Mouse (Mus musculus): ENCODE measurements around the gene Ninj1.
A peak's percentile ranks its signal among the peaks of the same experiment; 100 is the strongest.

The Ninj1 gene

DNA sequence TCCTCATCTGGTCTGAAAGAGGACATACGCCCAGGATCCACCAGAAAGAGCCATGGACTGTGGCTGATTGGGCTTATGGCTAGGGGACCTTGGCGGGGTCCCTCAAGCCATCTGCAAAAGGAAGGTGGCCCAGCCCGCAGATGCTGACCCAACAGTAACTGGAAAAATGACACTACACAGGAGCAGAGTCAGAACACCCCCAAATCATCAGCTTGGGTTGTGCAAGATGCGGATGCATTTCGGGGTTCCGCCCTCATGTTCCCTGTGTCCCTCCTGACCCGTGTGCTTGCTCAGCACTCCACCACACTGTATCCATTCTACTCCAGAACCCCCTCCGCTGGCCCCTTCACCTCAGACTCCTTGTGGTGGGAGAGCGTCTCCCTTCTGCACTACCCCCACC lies 11.4 kb downstream of the Ninj1 start:
- DNase-seq, result no peak

DNA sequence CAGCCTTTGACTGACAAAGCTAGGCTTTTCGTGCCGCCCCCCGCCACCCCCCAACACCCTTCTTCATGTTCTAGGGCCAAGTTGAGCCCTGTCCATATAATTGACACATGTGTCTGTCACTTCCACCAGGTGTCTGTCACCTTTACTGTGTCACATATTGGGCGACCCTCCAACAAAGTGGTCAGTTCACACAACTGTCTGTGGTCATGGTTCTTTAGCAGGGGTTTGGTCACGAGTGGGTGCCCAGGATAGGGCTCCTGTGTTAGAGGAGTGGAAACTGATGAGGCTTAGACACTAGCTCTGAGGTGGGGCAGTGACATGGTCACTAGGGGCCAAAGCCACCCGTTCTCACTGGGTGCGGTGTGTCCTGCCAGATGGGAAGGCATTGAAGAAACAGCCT lies 12.6 kb downstream of the Ninj1 start:
- DNase-seq, result no peak

DNA sequence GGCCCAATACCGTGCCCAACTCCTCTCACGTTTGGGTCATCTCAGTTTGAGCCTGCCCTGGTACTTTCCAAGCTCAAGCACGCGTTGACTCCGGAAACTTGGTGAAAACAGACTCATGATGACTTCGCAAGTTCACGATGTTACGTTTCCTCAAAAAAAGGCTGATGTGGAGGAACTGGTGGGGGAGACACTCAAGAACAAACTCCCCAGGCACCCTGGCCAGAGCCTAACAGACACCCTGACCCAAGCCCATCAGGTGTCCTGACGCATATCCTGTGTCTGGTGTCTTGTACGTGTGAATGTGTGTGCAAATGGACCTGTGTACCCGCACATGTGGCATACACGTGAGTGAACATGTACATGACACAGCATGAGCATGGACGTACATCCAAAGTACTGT lies 13.4 kb downstream of the Ninj1 start:
- no peak for DNase-seq

DNA sequence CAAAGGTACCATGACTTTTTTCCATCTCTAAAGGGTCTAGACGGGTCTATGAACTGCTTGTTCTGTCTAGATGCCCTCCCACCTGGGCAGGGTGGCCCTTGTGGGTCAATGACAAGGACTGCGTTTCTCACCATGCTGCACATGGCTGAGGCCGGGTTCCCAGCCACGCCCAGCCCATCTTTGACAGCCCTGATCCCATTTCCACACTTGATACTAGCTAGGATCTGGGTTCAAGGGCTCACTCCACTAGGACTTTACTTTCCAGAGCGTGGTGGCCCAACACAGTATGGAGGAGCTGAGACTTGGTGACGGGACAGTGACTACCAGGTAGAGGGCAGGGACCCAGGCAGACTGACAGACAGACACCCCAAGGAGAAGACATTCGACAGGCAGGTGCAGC lies 15.3 kb downstream of the Ninj1 start:
- DNase-seq, result no peak

DNA sequence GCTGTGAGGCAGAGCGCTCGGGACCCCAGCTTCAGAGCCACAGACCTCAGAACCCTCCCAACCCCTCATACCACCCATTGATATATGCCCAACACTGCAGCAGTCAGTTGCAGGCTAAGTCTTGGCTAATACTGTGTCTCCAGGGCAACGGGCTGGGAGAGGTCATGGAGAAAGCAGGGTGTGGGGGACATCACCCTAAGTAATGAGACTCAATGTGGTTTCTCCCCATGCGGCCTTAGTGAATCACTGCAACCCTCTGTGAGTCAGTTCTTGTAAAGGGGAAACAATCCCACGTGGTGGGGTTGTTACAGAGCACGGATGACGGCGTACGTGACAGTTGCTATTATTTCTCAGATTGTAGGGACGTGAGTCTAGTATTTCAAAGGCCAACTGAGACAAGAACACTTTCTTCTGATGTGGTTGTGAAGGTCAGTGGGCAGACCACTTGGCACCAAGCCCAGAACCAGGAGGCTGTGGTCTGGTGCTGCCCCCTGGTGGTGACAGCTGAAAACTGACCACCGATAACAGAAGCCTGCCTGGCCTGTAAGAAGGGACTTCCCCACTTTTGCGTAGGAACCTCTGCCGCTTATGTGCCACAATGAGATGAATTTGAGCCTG lies 18.2 kb downstream of the Ninj1 start:
- peak; percentile 91 to 95 for DNase-seq

DNA sequence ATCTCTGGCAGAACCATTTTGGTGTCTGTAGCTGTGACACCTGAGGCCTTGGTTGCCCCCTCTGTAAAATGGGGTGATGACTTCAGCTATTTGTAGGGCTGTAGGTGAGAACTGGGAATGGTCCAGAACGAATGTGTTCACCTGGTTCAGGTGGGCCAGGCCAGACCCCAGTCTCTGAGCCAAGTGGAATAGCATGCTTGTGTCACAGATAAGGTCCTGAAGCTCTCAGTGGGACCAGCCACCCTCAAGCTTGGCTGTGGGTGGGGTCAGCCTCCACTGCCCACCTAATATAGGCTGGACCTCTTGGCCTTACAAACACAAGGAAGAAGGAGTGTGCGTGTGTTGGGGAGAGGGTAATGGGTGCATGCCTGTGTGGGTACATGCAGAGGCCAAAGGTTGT lies 19.1 kb downstream of the Ninj1 start:
- no peak for DNase-seq

DNA sequence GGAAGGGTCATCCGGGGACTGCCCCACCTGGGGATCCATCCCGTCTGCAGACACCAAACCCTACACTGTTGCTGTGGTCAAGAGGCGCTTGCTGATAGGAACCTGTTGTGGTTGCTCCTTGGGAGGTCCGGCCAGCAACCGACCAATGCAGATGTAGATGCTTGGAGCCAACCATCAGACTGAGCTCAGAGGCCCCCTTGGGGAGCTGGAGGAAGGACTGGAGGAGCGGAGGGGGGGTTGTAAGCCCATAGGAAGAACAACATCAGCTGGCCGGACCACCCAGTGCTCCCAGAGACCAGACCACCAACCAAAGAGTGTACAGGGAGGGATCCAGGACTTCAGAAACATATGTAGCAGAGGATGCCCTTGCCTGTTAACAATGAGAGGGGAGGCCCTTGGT lies 22.0 kb downstream of the Ninj1 start:
- no peak for DNase-seq

DNA sequence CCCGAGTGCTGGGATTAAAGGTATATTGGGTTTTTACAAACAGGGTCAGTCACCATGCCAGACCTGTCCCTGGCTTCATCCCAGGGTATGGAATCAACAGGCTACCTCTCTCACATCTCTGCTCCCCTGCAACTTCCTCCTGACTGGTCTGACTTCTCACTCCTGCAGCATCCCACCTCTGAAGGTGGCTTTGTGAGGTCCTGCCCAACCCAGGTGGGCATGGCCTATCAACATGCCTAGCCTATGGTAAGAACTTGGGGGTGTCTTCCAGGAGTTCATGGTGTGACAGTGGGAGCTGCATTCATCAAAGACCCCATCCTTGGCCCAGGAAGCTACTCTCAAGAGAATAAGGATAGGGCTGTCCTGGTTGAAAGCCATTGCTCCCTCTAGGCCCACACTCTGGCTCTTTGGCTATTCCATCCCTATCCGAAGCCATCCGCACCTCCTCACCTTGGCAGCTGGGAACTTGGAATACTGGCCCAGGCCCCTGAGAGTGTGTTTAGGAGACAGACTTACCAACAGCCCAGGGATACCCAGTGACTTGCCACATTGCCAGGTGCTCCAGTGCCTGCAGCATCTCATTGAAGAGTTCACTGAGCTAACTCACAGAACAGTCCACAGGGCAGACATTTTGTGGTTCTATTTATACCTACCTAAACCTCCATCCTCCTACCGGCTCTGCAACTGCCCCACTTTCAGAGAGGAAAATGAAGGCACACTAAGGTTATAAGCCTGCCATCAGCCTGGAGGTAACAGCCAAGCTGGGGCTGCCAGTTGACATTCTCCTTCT lies 25.6 kb downstream of the Ninj1 start:
- DNase-seq, result peak; percentile 42

DNA sequence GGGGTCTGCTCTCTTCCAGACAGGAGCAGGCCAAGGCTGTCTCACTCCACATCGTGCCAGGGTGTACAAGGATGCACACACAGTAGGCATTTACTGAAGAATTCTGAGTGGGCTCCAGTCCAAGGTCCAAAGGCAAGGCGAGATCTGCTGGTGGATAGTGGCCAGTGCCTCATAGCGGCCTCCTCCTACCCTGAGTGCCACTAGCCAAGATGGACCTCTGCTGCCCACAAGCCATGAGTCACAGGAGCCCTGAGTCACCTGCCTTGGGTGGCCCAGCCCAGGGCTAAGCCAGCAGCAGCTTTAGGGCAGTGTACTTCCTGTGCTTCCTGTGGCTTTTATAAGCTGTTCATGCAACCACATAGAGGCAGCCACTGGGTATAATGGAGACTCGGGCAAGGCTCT lies 26.2 kb downstream of the Ninj1 start:
- DNase-seq, result peak; percentile 76 to 80

DNA sequence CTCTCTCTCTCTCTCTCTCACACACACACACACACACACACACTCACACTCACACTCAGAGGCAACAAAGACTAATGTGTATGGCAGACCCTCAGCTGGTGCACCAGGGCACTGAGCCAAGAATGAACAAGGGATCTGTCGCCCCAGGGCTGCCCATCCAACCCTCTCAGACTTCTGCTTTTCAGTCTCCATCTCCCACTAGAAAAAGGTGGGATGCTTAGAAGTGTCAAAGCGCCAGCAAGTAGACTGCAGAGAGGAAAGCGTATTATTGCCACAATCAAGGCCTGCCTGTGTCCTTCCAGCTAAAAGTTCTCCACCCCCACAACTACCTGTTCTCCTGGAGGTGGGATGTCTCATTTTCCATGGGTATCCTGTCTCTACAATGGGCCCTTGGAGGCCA lies 27.2 kb downstream of the Ninj1 start:
- DNase-seq, result peak; percentile 62 to 67

DNA sequence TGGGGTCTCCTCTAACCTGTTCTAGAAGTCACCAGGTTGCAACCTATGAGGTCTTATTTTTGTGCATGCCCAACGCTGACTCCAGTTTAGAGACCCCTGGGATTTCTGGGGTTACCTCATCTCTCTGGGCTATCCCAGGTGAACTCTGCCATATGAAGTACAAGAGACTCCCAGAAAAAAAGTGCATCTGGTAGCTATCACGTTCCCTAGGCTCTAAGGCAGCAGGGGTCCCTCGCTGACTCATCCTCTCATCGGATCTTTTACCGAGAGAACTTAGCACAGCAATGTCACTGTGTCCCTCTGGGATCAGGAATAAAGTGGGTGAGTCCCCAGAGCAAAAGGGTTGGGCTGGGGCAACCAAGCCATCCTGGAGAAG lies 27.8 kb downstream of the Ninj1 start:
- peak; percentile 37 to 50 for DNase-seq

DNA sequence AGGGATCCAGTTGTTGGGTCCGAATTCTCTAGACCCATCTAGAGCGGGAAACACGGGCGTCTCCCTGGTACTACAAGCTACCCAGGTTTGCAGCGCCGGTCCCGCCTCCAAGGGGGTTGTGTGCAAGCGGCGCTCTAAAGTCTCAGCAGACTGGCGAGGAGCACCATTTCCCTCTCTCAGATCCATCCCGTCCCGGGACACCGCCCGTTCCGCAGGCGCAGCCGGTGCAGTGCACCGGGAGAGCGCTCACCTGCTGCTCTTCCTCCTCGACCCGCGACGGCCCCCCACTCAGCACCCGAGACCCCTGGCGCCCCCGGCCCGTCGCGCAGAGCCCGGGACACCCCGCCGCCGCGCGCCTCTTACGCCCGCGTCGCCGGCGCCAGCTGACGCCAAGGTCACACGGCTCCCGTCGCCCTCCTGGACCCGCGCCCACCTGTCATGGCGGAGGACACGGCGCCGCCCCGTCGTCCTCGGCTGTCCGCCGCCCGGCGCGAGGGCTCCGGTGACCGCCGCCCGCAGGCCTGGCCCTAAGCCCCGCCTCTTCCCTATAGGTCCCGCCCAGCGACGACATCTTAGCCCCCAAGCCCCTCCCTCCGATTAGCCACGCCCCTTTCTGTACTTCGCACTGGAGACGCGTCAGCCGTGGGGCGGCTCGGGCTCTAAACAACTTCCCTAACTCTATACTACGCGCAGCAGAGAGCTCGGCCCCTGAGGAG lies 28.4 kb downstream of the Ninj1 start, which contains the start of gene Card19:
TSS of gene Card19 (minus strand) at position 534 of the 716 bp plus-strand sequence.
- peak; percentile 93 to 95 for DNase-seq

DNA sequence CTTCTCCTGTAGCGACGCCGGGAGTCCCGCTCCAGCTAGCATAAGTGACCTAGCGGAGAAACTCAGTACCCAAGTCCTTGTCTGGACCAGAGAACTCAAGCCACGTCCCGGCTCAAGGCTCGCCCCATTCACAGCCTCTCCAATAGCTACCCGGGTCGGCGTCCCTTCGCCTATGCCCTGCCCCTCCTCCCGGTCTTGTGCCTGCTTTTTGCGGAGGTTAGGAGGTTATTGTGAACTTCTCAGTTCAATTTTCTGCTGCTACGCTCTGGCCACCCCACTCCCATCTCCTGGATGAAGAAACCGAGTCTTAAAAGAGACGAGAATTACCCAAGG lies 28.9 kb downstream of the Ninj1 start:
- DNase-seq, result no peak

DNA sequence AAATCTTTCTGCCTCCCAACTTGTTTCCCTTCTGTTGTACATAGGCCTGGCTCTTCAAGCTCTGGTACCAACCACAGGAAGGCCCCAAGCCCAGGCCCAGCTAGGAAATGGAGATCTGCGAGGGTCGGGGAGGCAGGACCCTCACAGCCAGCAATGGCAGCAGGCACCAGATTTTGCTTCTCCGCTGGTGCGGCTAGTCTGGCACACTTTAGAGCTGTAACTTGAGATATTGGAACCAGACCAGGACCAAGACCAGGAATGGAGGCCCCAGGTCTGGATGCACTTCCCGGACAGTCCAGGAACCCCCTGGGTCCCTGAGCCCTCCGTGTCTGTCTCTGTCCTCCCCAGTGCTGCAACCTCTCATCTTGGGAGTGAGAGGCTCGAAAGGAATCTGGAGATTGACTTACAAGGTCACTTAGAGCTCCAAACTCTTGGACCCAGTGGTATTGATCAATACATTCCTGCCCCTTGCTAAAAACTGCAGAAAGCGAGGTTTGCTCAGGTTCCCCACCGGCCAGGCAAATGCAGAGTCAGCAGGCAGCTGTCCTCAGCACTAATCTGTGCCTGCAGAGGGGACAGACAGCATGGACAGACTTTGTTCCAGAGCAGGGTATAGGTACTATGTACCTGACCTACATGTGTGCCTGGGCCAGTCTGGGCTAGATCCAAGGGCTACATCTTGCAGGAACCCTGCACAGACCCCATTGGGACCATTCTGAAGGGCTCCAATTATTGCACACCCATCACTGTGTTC lies 29.7 kb downstream of the Ninj1 start:
- no peak for DNase-seq

DNA sequence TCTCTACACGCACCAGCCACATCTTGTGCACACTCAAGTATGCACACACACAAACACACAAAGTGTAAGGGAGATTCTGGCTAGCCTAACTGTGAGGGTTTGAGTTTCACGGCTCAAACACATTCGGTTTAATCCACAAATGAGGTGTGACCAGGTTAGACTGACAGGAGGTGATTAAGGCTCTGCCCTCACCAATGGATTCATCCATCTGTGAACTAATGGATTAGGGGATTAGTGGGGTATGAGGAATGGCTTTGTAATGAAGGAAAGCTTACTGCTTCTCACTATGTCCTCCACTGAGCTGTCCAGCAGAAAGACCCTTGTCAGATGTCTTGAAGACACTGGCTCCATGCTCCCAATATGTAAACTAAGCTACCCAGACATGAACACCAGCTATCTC lies 31.4 kb downstream of the Ninj1 start:
- no peak for DNase-seq

DNA sequence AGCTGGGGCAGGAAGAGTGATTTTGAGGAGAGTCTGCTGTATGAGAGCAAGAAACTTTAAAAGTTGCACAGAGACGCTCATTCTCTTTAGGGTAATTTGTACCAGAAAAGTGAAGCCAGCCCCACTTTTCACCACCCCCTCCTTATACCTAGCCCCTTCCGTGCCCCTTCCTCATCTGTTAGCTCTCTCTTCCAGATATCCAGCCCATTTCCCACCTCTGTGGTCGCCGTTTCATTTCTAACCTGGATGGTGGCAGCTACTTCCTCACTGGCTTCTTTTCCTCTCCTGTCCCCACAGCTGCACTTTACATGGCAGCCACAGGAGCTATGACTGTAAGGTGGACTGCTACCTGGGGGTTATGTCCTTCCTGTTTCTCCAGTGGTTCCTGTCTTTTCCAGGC lies 32.1 kb downstream of the Ninj1 start:
- no peak for DNase-seq

DNA sequence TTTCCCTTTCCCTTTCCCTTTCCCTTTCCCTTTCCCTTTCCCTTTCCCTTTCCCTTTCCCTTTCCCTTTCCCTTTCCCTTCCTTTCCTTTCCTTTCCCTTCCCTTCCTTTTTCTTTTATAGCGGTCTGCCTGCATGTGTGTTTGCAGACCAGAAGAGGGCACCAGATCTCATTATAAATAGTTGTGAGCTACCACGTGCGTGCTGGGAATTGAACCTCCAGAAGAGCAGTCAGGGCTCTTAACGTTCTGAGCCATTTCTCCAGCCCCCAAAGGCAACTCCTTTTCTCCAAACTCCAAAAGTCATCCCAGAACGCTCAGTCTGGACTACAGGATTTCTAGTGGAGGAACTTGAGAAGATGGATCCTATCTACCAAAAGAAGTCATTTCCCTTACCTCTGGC lies 33.6 kb downstream of the Ninj1 start:
- DNase-seq, result no peak

DNA sequence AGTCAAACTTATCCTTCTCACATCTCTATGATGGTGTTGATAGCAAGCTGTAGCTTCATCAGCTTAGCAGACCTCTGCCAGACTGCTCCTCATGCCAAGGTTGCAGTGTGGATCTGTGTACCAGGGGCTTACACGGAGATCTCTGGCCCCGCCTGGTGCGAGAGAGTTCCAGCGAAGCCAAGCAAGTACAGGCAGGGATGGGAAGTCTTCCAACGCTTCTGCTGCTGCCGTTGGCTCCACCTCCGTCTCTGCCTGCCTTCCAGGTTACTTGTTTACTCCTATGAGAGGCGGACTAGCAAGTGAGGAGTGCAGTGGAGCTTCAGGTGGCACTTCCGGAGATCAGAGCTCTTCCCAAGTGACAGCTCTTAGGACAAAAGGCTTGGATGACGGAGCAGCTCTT lies 37.0 kb downstream of the Ninj1 start:
- peak; percentile 65 to 67 for DNase-seq

DNA sequence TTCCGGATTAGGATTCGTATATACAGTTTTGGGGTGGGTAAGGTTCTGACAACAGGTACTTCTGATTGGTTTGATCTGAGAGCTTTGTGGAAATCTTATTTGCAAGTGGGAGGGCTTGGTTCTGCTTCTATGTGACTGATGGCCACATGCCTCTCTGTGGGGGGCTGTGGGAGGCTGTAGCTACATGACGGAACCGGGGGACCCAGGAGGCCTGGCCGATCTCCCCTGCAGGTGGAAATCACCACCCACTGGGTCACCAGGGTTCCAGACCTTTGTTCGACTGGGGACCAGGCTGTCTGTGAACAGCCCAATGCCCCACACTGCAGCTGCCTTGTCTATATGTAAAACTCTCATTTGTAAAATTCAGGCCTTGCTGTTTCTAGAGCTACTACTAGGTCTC lies 37.4 kb downstream of the Ninj1 start:
- DNase-seq, result no peak

DNA sequence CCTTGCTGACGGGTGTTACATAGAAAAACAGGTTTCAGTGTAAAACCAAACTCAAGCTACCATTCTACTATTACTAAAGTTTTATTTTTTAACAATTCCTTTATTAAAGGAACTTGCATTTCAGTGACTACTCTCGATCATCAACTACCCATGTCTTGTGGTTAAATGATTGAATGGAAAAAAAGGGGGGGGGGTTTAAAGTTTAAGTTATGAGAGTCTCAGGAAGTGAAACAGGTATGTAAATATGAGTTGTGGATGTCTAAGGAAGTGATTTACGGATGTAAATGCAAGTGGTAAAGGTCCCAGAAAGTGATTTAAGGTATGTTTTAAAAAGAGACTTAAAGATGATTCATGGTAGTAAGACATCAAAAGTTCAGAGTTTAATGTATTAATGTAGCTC lies 37.9 kb downstream of the Ninj1 start:
- no peak for DNase-seq

DNA sequence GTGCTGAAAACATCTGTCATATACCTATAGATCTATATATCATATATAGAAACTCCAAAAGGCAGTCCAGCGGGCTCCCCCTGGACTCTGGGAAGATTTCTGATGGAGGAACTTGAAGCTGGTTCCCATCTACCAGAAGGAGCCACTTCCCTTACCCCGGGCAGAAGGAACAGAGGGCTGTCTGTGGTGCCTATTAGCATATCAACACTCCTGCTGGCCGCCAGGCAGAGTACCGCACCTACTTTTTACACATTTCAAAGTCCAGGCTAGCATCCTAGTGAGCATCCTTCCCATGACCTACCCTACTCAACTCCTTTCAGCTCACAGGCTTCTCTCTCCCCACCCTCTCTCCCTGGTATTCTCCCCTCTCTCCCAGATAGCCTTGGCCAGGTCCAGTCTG lies 38.3 kb downstream of the Ninj1 start:
- DNase-seq, result no peak

DNA sequence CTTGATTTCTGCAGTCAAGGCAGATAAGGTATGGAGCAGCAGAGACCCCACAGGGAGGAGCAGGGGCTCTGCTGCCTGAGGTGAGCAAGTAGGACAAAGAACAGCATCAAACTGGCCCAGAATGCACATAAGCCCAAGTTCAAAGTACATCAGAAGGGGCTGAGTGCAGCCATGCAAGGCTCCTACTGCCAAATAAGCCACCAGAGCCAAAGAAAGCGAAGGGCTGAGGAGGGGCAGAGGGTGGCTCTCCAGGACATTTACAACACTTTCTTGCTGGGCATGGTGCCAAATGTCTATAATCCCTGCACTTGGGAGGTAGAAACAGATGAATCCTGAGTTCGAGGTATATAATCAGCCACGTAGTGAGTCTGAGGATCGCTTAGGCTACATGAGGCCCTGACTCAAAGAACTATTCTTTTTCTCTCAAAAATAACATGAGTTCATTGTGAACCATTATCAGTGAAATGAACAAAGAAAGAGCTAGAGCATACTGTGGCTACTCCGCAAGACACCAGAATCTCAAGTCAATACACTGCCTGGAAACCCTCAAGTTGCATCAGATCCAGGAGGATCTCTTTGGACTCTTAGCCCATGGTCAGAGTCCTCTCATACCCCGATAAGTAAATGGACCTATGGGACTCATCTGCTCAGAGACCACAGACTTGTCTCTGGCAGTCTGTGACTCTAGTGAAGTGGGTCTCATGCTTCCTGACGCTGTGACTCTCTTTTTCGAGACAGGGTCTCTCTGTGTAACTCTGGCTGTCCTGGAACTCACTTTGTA lies 46.7 kb downstream of the Ninj1 start:
- DNase-seq, result peak; percentile 22 to 26

DNA sequence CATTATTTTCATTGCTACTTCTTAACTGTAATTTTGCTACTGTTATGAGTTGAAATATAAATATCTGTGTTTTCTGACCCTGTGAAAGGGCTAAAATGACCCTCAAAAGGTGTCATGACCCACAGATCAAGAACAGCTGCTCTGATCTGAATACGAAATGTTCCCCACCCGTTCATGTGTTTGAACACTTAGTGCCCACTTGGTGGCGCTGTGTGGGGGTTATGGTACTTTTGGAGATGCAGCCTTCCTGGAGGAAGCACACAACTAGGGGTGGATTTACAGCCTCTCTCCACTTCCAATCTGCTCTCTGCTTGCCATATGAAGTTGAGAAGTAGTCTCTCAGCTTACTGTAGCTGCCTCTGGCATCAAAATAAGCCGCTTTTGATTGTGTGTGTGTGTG lies 47.4 kb downstream of the Ninj1 start:
- no peak for DNase-seq
